Mouse (Mus musculus) heart, adult 9 months (tissue): Measurements from ENCODE around the gene Ssc4d.

ENCODE experiments used
- DNase-seq, 2 experiments: peaks; one replicate each; pipeline ENCODE4 v3.0.0; 2022; ENCODE audit warnings: low spot score in 2 of 2

Ssc4d gene

GRCm38 (mm10) chr5:135974365-135974764 is at the start of gene Ssc4d:
Gene Ssc4d (minus strand): TSS chr5:135974531.
- DNase-seq, result no peak

- DNase-seq, result peak in 1 of 2 experiments; percentile 14
These were observed 45.6 kb upstream of the Ssc4d start for GRCm38 (mm10) chr5:136019907-136020306.

GRCm38 (mm10) chr5:136018726-136019125 is 44.4 kb upstream of the Ssc4d start:
- DNase-seq, result no peak

GRCm38 (mm10) chr5:136017262-136017661 is 42.9 kb upstream of the Ssc4d start:
- peak; percentile 21 to 33 for DNase-seq

- no peak for DNase-seq
These were observed 41.9 kb upstream of the Ssc4d start for GRCm38 (mm10) chr5:136016014-136016876.

- no peak for DNase-seq
These were observed 41.3 kb upstream of the Ssc4d start for GRCm38 (mm10) chr5:136015586-136015985.

GRCm38 (mm10) chr5:136014877-136015276 is 40.5 kb upstream of the Ssc4d start:
- DNase-seq, result no peak

GRCm38 (mm10) chr5:136007745-136008144 is 33.4 kb upstream of the Ssc4d start:
- DNase-seq, result no peak

GRCm38 (mm10) chr5:136004537-136004936 is 30.2 kb upstream of the Ssc4d start:
- DNase-seq, result no peak

- no peak for DNase-seq
These were observed 28.4 kb upstream of the Ssc4d start for GRCm38 (mm10) chr5:136002751-136003151.

GRCm38 (mm10) chr5:136002325-136002724 is 28.0 kb upstream of the Ssc4d start:
- no peak for DNase-seq

GRCm38 (mm10) chr5:136001222-136001621 is 26.9 kb upstream of the Ssc4d start:
- no peak for DNase-seq

- no peak for DNase-seq
These were observed 21.8 kb upstream of the Ssc4d start for GRCm38 (mm10) chr5:135996162-135996561.

- DNase-seq, result peak; percentile 88 to 91
These were observed 20.7 kb upstream of the Ssc4d start, which contains the start of gene Dtx2 for GRCm38 (mm10) chr5:135994725-135995687. Gene Dtx2 (plus strand): TSS chr5:135994800.

GRCm38 (mm10) chr5:135994335-135994724 is 20.0 kb upstream of the Ssc4d start:
- DNase-seq, result no peak

GRCm38 (mm10) chr5:135993381-135993965 is 19.1 kb upstream of the Ssc4d start:
- no peak for DNase-seq

GRCm38 (mm10) chr5:135990601-135991000 is 16.3 kb upstream of the Ssc4d start:
- DNase-seq, result peak in 1 of 2 experiments; percentile 30

- no peak for DNase-seq
These were observed 12.9 kb upstream of the Ssc4d start for GRCm38 (mm10) chr5:135987248-135987647.

- no peak for DNase-seq
These were observed 10.3 kb upstream of the Ssc4d start for GRCm38 (mm10) chr5:135984546-135985044.

GRCm38 (mm10) chr5:135982398-135982797 is 8.1 kb upstream of the Ssc4d start:
- DNase-seq, result peak; percentile 71 to 77

- no peak for DNase-seq
These were observed 5.6 kb upstream of the Ssc4d start, which contains the start of gene Zp3 for GRCm38 (mm10) chr5:135979904-135980303. Gene Zp3 (plus strand): TSS chr5:135980099.

- no peak for DNase-seq
These were observed 5.0 kb upstream of the Ssc4d start for GRCm38 (mm10) chr5:135979381-135979780.
